Mouse (Mus musculus) MEL (cell line): ENCODE results near the gene Wdr31.

Source experiments
- CTCF ChIP-seq, 3 experiments: IDR thresholded peaks in 2 of 3; conservative IDR thresholded peaks in 1 of 3; 2 replicates each; pipeline ENCODE4 v1.5.1; 2011 to 2012; ENCODE audit warnings: low read length in 3 of 3, low read depth in 2 of 3, mild to moderate bottlenecking in 2 of 3, improper control_type of control experiment in 1 of 3, inconsistent platforms in 1 of 3, mixed read lengths in 1 of 3, moderate library complexity in 1 of 3; ENCODE audit not compliant: control insufficient read depth in 1 of 3, insufficient read depth in 1 of 3, poor library complexity in 1 of 3, severe bottlenecking in 1 of 3
- E2F4 ChIP-seq: IDR thresholded peaks from 2 replicates; pipeline ENCODE4 v1.6.1; 2011; ENCODE audit warnings: low read depth, low read length, improper control_type of control experiment, borderline replicate concordance
- EP300 ChIP-seq, 2 experiments: IDR thresholded peaks; 2 replicates each; pipeline ENCODE4 v1.6.1; 2011; ENCODE audit warnings: improper control_type of control experiment in 2 of 2, low read length in 2 of 2, low read depth in 1 of 2, mild to moderate bottlenecking in 1 of 2
- ETS1 ChIP-seq: IDR thresholded peaks from 2 replicates; pipeline ENCODE4 v1.6.1; 2012; ENCODE audit warnings: low read depth, mild to moderate bottlenecking, inconsistent platforms, low read length, improper control_type of control experiment, moderate library complexity
- MAX ChIP-seq: IDR thresholded peaks from 2 replicates; pipeline ENCODE4 v1.6.1; 2011; ENCODE audit warnings: low read length, improper control_type of control experiment
- MEF2A ChIP-seq: IDR thresholded peaks from 2 replicates; pipeline ENCODE4 v1.6.1; 2014; ENCODE audit warnings: low read depth, mild to moderate bottlenecking, inconsistent platforms, low read length, improper control_type of control experiment; ENCODE audit not compliant: poor library complexity, insufficient replicate concordance, severe bottlenecking; ENCODE audit errors: extremely low read depth
- MYC ChIP-seq: IDR thresholded peaks from 2 replicates; pipeline ENCODE4 v1.6.1; 2011; ENCODE audit warnings: low read depth, mild to moderate bottlenecking, low read length, improper control_type of control experiment, moderate library complexity
- POLR2A ChIP-seq, 2 experiments: IDR thresholded peaks; 2 replicates each; pipeline ENCODE4 v1.6.1; 2011 to 2012; ENCODE audit warnings: low read length in 2 of 2, mild to moderate bottlenecking in 2 of 2, control low read depth in 1 of 2, improper control_type of control experiment in 1 of 2, low read depth in 1 of 2, moderate library complexity in 1 of 2; ENCODE audit not compliant: control insufficient read depth in 1 of 2, insufficient read depth in 1 of 2, poor library complexity in 1 of 2
- RAD21 ChIP-seq: IDR thresholded peaks from 2 replicates; pipeline ENCODE4 v1.6.1; 2011; ENCODE audit warnings: mild to moderate bottlenecking, low read depth, low read length, improper control_type of control experiment
- TAL1 ChIP-seq: IDR thresholded peaks from 2 replicates; pipeline ENCODE4 v1.6.1; 2012; ENCODE audit warnings: mild to moderate bottlenecking, inconsistent platforms, low read length, moderate library complexity, mixed read lengths
- TCF12 ChIP-seq: IDR thresholded peaks from 2 replicates; pipeline ENCODE4 v1.6.1; 2014; ENCODE audit warnings: low read depth, mild to moderate bottlenecking, inconsistent platforms, low read length, improper control_type of control experiment, moderate library complexity
- USF1 ChIP-seq: IDR thresholded peaks from 2 replicates; pipeline ENCODE4 v1.6.1; 2014; ENCODE audit warnings: low read depth, mild to moderate bottlenecking, inconsistent platforms, low read length, improper control_type of control experiment, moderate library complexity
- ZNF384 ChIP-seq: IDR thresholded peaks from 2 replicates; pipeline ENCODE4 v1.6.1; 2012; ENCODE audit warnings: low read depth, mild to moderate bottlenecking, inconsistent platforms, low read length, improper control_type of control experiment

DNA sequence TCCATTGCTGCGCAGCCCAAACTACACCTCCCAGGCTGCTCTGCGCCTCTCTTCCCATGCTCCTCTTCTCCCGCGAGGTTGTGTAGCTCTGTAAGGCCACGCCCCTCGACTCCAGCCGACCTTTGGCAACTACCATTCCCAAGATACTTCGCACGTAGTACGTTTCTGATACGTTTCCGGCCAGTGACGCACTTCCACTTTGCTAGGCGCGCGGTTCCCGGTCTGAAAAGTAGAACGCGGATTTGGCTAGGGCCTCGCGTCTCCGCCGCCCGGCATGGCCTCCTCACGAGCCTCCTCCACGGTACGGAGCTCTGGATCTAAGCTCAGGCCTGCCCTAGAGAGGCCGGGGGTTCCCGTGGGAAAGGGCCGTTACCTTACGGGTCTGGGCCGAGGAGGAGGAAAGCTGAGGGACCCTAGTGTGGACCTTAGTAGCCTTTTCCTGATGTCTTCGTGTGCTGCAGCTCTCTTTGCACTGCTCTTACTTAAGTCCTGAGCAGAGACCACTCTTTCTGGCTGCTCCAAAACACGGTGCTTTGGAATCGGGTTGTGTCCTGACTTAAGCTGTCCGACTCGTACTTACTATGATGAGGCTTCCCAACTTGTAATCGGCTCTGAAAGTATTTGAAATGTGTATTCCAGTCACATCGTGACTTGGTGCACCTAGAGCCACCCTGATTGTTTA is 62.0 kb downstream of the Wdr31 start, which contains the start of the genes Cdc26 and Prpf4:
- TF ChIP-seq ZNF384: no peak
- no peak for TF ChIP-seq EP300 (IDR thresholded peaks at IDR 0.05; ENCODE audit: low read depth in 1 of 2, low read length in 2 of 2)
- no peak for TF ChIP-seq CTCF (IDR thresholded peaks at IDR 0.05 in 2 of 3, conservative IDR thresholded peaks at IDR 0.05 in 1 of 3; ENCODE audit: control insufficient read depth in 1 of 3, insufficient read depth in 1 of 3, low read depth in 2 of 3, low read length in 3 of 3, poor library complexity in 1 of 3, severe bottlenecking in 1 of 3)
- TF ChIP-seq TAL1: no peak
- TF ChIP-seq MEF2A: peak; percentile 7; the same call in 1 of the 2 replicates
- peak; percentile 94 to 99 for TF ChIP-seq POLR2A (IDR thresholded peaks at IDR 0.05; ENCODE audit: control insufficient read depth in 1 of 2, insufficient read depth in 1 of 2, low read depth in 1 of 2, low read length in 2 of 2, poor library complexity in 1 of 2)
- TF ChIP-seq USF1: no peak
- peak; percentile 89 for TF ChIP-seq MAX
- TF ChIP-seq E2F4: no peak
- peak; percentile 38; the same call in 1 of the 2 replicates for TF ChIP-seq ETS1
- peak; percentile 70; the same call in 1 of the 2 replicates for TF ChIP-seq TCF12
- peak; percentile 88 for TF ChIP-seq MYC
- no peak for TF ChIP-seq RAD21
